Mouse (Mus musculus): ENCODE results near the gene Rbms3.

GRCm38 (mm10) chr9:116945689-116946088, 684.0 kb downstream of the Rbms3 start:
- TF ChIP-seq CTCF (IDR thresholded peaks at IDR 0.05; ENCODE audit: borderline replicate concordance, extremely low read depth, insufficient read depth, insufficient read length) (no peak), POLR2A (IDR thresholded peaks at IDR 0.05; ENCODE audit: borderline replicate concordance, extremely low read depth, insufficient read depth, insufficient read length, poor library complexity, severe bottlenecking) (no peak)

Measured in brain, embryonic 14.5 days (tissue).